Mouse (Mus musculus) megakaryocyte, embryonic 14.5 days (primary cell): Measurements from ENCODE around the gene Rbms3.

Source experiments
- FLI1 ChIP-seq: IDR thresholded peaks from 2 replicates; pipeline ENCODE4 v1.6.1; 2012; ENCODE audit warnings: low read length, inconsistent platforms, mixed read lengths
- GATA1 ChIP-seq: IDR thresholded peaks from 3 replicates; pipeline ENCODE4 v1.6.1; 2012; ENCODE audit warnings: mixed read lengths, low read length, inconsistent platforms, borderline replicate concordance

- TF ChIP-seq GATA1 (no peak), FLI1 (no peak)
Measured at GRCm38 (mm10) chr9:117297662-117298531, 331.8 kb downstream of the Rbms3 start.
